Mouse (Mus musculus) liver, adult 2 months (tissue): ENCODE measurements around the gene Pspc1.

Source experiments
- CTCF ChIP-seq: fragments of 200-500 bp; IDR thresholded peaks from 2 replicates; pipeline ENCODE4 v1.5.1; 2011; ENCODE audit warnings: low read depth, low read length, control low read depth
- POLR2A ChIP-seq: fragments of 200-500 bp; IDR thresholded peaks from 2 replicates; pipeline ENCODE4 v1.6.1; 2011; ENCODE audit warnings: low read length, control low read depth; ENCODE audit not compliant: insufficient read depth; ENCODE audit errors: extremely low read depth

GRCm38 (mm10) chr14:56775416-56775815 is 2.7 kb downstream of the Pspc1 start:
- TF ChIP-seq CTCF, result no peak
- TF ChIP-seq POLR2A, result no peak
